Mouse (Mus musculus): ENCODE data around the gene Kdm4d.
"Not testable (repeated sequence)": the region's sequence is repeated elsewhere in the genome, so short reads cannot be mapped to it uniquely, and the experiment has no call there.

The Kdm4d gene

DNA sequence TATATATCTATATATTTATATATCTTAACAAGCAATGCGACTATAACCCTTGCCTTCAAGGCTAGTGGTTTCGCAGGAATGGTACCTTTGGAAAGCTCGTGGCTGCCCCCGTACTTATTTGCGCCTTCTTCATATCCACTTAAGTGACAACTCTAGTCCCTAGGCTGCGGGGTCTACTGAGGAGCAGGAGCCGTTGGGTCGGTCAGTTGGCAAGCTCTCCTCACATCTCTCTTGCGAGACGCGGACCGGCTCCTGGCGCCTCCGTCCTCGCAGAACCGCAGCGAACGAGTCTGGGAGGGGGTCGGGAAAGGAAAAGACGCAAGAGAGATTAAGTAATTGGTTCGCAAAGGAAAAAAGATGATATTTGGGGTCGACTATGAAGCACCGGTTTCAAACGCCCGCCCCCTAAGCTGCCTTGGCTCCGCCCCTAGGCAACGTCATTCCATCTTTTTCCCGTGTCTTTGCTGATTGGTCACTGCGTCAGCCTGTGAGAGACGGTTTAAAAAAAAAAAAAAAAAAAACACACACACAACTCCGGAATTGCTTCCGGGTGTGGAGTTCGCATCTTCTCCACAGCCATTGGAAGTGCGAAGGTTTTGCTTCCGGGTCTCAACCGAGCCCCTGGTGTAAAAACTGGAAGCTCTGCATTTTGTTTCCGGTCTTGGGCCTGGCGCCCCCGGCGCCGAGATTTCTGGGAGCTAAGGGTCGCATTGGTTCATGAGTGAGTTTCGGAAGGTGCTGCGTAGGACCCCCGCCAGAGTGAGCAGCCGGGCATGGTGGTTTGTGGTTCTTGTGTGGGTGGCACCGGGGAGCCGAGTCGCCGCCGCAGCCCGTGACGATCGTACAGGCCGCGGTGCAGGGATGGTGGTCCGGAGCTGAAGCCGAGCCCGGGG, at the start of gene Kdm4d, which contains the start of gene Cwc15:
TSS of gene Kdm4d (minus strand) at position 460 of the 893 bp plus-strand sequence.
TSS of gene Cwc15 (plus strand) at position 595 of the 893 bp plus-strand sequence.
- DNase-seq (ENCODE audit: low read depth, low spot score) = peak; percentile 86

DNA sequence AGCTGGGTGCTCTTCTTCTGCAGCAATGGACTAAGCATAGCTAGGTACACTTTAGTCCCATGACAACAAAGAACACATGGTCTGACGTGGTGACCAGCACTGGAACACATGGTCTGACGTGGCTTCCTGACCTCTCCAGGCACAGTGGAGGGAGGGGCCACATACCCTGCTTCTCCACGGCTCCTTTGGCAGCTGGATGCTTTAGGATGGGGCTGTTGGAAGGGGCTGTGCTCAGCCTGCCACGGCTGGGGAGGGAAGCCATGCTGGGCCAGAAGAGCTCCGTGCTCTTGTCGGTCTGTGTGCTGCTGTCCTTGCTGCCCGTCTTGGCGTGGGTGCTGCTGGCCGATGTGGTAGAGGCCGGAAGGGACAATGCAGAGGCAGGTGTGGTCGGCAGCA, 48.1 kb upstream of the Kdm4d start:
- no peak for DNase-seq (ENCODE audit: low read depth, low spot score)

DNA sequence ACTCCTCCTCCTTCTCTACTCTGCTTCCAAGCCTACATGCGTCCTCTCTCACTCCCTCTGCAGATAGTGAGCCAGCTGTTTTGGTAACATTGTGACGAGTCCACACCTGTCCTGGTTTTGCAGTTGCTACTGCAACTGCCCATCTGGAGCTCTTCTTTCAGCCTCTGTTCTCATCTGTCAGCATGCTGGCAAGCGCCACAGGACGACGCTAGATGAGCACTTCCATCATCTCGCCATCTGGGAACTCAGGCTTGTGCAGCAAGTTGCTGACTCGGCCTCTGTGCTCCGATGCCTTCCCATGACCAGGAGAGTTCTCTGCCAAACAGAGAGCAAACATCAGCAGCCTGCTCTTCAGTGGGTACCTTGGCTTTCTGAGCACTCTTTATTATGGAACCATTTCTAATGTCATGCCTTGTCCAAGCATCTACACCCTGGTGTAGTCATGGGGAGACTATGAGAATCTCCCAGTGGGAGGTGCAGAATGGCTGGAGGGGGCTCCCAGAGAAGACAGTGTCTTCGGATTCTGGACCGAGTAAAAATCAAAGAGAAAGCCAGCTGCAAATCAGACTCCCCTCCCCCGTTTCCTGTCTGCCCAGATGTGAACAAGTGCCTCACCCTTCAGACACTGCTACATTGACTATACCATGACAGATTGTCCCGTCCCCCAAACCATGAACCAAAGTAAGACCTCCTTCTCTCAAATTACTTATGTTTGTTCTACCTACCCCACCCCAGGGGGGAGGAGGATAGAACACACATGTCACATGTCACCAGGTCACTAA, 47.5 kb upstream of the Kdm4d start:
- no peak for DNase-seq (ENCODE audit: low read depth, low spot score)

DNA sequence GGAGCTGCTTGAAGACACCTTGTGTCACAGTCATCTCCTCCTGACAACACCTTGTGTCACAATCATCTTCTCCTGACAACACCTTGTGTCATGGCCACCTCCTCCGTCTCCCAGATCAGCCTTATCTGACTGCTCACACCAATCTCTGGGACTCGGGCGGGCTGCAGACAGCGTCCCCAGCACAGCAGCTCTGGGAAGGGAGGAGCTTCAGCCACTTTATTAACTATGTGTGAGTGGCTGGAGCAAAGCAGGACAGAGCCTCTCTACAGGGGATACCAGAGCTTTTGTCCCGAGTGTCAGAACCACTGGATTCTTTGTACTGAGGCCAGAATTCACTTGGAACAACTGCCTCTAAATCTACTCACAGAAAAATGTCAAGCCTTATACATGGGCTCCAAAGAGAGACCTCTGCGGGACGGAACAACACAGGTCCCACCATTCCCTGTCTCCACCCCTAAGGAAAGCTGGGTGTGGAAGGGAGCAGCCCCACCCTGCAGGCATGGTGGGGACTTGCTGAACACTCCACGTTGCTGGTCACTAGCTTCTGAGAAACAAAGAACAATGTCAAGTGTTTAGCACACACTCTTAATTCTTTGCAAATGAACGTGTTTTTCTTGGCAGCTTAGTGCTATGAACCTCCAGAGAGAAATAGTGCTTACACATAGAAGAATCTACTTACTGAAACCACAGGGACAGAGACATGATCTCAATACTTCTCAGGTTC, 43.9 kb upstream of the Kdm4d start:
- DNase-seq (ENCODE audit: low read depth, low spot score) = no peak

DNA sequence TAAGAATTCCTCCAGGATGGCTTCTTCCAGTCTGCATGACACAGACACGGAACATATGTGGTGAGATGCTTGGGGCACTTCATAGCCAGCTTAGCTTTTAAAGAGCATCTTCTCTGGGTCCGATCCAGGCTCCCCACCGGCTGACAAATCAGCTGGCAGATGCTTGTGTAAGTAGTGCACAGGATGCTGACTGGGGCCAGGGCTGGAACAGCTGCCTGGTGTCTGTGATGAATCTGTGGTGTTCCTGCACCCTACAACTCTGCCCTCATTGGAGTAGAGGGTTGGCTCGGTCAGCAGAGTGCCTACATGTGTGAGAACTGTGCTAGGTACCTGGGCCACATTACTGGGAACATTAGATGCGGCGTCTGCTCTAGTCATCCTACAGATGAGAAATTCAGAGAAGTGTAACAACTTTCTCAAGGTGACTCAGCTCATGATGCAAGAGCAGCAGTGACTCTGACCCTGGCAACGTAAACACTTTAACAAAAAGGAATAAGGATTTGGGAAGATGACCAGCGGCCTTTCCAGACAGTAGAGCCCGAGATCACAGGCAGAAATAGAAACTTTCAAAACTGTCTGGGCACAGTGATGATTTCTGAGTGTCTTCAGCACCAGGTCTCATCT, 34.7 kb upstream of the Kdm4d start:
- DNase-seq (ENCODE audit: low read depth, low spot score) = no peak

DNA sequence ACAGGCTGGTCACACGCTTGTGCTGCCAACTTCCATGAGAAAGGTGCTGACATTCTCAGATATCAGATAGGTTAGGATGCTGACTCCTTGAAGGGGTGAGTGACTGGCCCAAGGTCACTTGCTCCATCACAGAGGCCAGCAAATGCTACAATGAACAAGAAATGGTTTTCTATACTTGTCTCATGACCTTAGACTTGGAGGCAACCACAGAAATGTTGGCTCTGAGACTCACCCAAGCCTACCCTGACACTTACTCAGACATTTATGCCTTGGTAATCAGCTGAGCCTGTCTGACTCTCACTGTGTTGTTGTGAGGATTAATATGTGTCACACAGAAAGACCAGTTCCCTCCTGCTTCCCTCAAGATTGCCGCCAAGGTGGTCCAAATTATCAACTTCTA, 33.4 kb upstream of the Kdm4d start:
- no peak for DNase-seq (ENCODE audit: low read depth, low spot score)

DNA sequence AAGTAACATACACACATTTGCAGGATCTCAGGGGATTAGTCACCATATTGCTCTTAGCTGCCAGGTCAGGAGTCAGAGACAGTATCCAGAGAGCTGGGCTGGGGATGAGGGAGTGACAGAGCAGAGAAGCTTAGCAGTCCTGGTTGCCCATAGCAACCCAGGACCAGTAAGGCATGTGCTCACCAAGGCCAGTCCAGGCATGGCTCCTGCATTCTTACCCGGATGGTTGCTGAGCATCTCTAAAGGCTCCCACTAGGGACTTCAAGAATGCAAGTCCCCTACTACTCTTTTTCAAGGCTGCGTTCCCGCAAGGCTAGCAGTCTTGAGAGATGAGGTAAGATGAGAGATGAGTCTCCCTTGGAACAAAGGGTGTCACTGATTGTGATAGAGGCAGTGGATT, 32.0 kb upstream of the Kdm4d start:
- DNase-seq (ENCODE audit: low read depth, low spot score) = no peak

DNA sequence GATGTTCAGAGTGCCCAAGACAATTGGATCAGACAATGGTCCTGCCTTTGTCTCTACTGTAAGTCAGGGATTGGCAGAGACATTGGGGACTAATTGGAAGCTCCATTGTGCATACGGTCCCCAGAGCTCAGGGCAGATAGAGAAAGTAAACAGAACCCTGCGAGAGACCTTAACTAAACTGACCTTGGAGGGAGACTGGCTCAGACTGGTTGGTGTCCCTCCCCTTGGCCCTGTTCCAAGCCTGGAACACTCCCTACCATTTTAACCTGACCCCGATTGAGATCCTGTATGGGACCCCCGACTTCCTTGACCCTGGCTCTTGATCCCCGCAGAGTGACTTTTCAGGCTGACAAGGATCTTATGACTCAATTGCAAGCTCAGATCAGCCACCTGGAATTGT, 29.7 kb upstream of the Kdm4d start:
- no peak for DNase-seq (ENCODE audit: low read depth, low spot score)

DNA sequence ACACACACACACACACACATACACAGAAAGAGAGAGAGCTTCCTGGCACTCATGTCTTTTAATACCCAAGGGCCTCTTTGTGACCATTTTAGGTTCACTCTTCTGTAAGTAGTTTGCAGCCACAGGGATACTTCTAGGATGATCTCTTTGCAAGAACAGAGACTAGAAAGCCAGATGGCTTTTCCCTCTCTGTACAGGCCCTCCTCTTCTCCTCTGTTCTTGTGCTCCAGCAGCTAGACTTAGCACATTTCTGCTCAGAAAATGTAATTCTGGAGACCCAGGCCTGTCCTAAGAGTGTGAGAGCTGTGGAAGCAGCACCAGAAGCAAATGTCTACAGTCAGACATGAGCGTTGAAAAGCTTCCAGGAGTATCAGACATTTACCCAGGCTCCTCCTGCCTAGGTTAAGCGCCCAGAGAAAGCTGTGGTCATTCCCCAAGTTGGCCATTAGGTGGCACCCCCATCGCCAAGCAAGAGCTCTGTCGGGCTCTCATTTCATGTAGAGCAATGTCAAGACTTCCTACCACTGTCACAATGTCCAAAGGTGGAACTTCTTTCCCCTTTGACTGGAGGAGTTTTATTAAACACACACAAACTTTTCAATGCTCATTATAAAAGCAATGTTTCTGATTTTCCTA, 23.2 kb upstream of the Kdm4d start:
- DNase-seq (ENCODE audit: low read depth, low spot score) = peak; percentile 55

DNA sequence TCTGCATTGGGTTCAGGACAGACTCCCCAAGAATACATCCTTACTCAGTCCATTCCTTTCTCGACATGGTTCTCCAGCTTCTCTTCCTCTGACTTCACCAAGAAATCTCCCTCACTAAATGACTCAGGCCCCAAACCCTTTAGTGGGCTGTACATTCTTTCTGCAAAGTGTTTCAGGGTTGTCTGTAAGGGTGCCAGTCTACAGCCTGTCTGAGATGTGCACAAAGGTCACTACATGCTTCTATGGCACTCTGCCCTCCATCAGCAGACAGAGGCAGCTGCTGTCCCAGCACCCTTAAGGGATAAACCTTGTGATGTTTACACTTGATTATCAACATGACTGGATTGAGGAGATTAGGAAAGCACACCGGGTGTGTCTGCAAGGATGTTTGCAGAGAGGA, 21.4 kb upstream of the Kdm4d start:
- no peak for DNase-seq (ENCODE audit: low read depth, low spot score)

DNA sequence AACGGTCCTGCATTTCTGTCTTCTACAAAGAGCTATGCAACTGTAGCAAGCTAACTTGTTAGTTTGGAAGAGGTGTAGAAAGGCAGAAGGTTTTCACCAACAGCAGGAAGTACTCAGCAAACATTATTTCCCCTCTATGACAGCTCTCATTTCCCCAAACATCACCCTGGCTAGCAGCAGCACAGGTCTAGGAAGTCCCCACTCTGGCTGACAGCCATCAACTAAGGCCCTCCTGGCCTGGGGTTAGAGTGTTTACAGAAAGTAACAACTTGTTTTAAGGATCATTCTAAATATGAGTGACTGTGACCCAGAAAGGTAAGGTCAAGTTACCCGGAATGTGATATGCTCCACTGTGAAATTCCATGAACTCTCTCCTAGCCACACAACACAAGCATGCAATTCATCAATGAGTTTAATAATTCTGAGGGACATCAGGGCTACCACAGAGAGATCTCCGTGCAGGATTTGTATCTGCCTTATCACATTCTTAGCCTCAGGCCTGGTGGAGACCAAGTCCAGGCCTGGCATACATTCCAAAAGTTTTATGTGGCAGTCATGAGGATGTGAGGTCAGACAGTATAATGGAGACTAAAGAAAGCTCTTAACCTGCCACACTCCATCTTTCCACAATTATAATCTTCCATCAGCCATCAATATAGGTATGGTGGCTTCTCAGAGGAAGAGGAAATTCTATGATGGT, 20.8 kb upstream of the Kdm4d start:
- DNase-seq (ENCODE audit: low read depth, low spot score) = no peak

DNA sequence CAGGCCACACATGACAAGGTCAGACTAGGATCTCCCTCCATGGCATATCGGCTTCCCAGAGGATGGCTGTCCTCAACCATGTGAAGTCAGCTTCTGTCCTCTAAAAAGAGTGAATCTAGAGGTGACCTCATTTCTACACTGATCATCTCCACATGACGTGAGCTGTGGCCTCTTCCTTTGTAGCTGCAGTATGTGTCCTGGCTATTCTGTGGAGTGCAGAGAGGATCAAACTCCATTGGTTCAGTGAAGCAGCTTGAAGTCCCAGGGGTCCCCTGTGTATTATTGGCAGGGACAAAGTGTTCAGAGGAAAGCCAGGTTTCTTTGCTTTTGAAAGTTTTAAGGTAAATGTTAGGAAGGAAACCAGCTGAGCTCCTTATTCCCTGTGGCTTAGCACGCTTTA, 17.8 kb upstream of the Kdm4d start:
- no peak for DNase-seq (ENCODE audit: low read depth, low spot score)

DNA sequence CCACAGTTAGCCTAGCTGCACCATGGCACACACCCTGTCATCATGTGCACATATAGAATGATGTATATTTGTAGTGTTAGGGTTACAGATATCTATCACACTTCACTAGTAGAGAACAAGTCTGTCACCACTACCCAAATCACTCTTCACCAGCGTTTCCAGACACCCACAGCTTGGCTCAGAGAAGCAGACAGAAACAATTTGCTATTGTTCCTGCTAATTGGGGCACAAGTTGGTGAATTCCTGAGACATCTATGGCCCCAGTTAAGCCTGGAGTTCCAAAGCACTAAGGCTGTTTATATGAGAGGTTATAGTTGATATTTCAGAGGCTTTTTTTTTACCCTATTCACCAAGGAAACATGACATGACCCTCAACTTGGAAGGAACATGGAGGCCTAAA, 17.0 kb upstream of the Kdm4d start:
- DNase-seq (ENCODE audit: low read depth, low spot score) = no peak

DNA sequence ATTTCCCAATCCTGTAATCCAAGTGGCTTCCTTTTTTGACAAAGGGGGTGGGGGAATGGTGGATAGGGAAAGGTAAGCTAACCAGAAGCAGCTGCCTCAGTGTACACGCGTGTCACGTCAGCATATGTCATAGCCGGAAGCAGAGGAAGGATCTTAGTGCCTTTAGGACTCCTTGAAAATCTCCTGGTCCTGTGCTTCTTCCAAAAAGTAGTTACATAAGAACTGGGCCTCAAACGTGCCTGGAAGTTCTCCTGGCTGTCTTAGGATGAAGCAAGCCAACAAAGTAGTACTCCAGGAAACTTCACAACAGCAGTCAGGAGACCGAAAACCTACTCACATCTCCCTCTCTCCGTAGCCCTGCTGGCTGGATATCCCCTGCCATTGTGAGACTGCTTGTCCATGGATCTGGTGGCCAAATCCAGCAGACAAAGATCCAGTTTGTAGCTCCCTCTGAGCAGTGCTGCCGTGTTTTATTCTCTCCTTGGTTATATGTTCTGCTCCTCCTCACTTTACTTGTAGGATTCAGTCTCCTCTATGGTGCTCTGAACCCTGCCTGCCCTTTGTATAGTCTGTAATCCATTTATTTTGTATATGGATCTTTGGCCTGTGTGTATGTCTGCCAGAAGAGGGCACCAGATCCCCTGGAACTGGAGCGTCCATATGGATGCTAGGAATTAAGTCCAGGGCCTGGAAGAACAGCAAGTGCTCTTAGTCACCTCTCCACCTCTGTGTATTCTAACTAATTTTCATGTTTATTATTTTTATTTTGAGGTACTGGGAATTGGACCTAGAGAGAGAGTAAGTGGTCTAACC, 12.6 kb upstream of the Kdm4d start:
- DNase-seq (ENCODE audit: low read depth, low spot score) = peak; percentile 16

DNA sequence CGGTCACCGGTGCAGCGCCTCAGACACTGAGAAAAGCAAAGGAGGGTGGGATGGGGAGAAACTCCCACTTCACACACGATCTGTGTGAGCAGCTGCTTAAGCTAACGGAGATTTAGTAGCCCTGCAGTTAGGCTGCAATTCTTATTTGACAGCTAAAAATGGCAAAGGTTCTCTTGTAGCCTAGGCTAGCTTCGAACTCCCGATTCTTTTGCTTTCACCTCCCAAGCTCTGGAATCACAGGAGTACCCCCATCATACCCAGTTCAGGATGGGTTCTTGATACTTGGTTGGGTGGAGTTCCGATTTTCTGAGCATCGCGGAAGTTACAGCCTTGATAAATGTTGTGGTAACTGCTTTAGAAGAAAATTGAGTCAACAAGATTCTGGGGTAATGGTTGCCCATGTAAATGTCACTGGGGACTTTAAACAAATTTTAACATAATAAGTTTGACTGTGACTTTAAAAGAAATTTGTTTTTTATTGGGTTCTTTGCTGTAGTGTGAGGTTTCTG, 688 bp upstream of the Kdm4d start:
- DNase-seq (ENCODE audit: low read depth, low spot score) = no peak

DNA sequence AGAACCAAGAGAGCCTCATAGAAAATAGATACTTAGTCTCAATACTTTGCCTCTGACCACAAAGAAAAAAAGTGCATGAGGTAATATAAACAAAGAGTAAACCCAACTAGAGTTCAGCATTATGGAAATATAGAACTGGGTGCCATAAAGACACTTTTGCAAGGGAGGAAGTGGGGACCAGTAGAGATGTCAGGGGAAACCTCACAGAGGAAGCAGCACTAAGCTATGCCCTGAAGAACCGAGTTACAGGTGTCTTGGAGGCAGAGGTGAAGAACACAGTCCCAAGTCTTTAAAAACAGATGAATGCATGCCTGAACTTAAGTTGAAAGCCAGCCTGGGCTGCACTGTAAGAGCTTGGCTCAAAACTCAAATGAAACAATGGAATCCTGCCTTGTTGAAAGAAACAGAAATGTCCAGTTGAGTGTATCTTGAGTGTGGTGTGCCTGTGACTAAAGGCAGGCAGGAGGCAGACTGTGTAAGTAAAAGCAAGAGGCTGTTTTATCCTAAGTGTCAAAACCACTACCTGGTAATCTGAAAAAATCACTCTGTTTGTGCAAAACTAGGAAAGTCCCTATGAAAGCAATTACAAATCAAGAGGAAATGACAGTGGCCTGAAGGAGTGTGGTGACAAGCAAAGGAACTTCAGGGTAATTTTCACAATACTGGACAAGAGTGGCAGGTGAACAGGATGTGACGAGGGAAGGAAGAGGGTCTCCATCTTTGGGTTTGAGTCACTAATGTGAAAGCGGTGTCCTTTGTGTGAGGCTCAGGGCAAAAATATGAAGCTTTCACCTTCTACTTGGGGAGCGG, 1.2 kb downstream of the Kdm4d start:
- DNase-seq (ENCODE audit: low read depth, low spot score) = no peak

DNA sequence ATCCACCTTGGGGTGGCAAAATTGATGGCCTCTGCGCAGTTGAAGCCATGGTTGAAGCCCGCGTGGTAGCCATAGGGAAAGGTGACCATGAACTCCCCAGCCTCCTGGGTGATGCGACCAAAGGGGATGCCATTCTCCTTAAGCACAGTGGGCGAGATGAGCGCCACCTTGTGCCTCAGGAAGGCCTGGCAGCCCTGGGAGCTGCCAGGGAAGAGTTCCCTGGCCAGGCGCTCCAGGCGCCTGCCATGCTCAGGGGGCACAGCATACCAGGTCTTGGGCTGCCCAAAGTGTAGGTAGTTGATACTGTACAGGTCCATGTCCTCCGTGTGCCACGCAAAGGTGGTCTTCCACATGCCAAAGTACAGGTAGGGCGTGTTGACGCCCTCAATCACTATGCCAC, 36.6 kb downstream of the Kdm4d start:
- DNase-seq (ENCODE audit: low read depth, low spot score) = not testable (repeated sequence)

DNA sequence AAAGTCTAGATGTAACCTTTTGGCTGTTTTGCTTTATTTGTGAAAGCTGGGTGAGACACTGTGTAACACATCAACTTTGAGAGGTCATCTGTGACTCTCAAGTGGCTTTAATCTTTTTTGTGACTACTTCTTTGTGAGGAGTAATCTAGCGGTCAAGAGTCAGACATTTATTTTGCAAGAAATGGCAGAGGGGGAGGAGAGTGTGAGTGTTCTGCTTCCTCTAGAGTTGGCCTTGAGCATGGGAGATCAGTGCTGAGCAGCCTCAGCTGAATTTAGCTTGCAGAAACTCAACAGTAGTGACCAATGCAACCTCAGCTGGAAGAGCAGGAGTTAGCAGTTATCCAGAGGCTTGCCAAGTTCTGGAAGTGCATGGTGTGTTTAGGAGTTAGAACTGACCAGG, 37.7 kb downstream of the Kdm4d start:
- not testable (repeated sequence) for DNase-seq (ENCODE audit: low read depth, low spot score)

DNA sequence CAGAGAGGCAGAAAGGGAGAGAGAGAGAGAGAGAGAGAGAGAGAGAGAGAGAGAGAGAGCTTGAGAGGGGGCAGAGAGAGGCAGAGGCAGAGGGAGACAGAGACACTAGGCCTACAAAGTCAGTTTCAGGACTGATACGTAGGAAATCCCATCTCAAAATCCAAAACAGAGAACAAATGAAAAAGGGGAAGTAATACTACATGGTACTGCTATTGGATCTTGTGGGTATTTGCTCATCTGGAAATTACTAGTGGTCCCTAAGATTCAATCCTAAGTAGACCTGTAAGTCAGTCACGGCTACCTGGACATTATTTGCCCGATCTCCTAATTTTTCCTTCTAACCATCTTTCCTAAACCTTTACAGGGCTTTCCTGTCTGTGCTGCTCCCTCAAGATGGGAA, 44.0 kb downstream of the Kdm4d start:
- no peak for DNase-seq (ENCODE audit: low read depth, low spot score)
